8 mouse cellular contexts compared by ENCODE assay signal in the genomic region with DNA sequence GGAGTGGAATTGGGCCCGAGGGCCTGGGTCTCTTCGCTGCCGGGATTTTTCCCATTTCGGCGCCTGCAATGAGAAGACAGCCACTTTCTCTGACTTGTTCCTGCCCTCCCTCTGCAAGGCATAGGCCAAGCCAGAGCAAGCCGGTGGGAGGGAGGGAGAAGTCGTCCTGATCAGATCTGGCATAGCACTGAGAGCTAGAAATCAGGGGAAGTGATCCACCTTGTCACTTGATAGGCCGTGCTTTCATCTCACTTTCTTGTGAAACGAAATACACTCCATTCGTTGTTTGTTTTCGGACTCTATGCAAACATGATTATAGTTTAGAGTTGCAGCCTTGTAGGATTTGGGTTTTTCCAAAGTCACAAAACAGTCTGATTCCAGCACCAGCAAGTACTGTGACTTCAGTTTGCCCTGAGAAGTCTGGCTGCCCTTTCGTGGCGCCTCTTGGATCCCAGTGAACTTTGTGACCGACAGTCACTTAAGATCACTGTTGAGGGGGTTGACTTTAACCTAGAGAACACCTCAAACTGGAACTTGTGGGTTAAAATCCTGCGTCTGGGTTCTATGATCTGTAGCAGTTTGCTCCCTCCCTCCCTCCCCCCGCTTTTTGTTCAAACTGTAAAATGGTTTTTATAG. TPM values are rescaled to one million over a fixed set of nuclear protein-coding genes. Genes with fewer than 3 reads are reported as not detected.
DNase-seq lines count a peak whose midpoint lies in the region; ATAC-seq and TF ChIP-seq lines count a peak whose summit lies in the region.

No protein-coding gene starts in this region.

- DNase-seq in kidney, postnatal 36 days: peak; percentile 23 to 35
- DNase-seq in kidney, postnatal 10 days: no peak
- no peak for DNase-seq in midbrain, postnatal 0 days (ENCODE audit: low spot score)
- no peak for DNase-seq in yolk sac, embryonic 10.5 days (ENCODE audit: low spot score)
- no peak for DNase-seq in left cerebral cortex, adult 9 months (ENCODE audit: low spot score in 2 of 2)
- no peak for DNase-seq in thymus, postnatal 36 days

- 0 out of 2 replicates have a peak overlapping the region, but pooled peaks have one; percentile 12 for H3K27ac ChIP-seq in cortical plate, adult 2 months (ENCODE audit: insufficient read depth, low read length)
- peak overlapping the region; percentile 80 for H3K27ac ChIP-seq in hindbrain, embryonic 16.5 days (ENCODE audit: low read depth, low read length)
- H3K27ac ChIP-seq in midbrain, postnatal 0 days (ENCODE audit: low read depth, low read length): peak overlapping the region; percentile 85

- no peaks in the 10 kb centered on the region for H3K27me3 ChIP-seq in hindbrain, embryonic 16.5 days (replicated peaks; ENCODE audit: control insufficient read depth, insufficient read depth, low read length)
- H3K27me3 ChIP-seq in midbrain, postnatal 0 days (ENCODE audit: insufficient read depth, low read length): no peaks in the 10 kb centered on the region

- H3K4me2 ChIP-seq in hindbrain, embryonic 16.5 days (ENCODE audit: low read length): peak overlapping the region; percentile 71
- peak overlapping the region; percentile 99 for H3K4me2 ChIP-seq in midbrain, postnatal 0 days (ENCODE audit: low read depth, low read length, poor library complexity, severe bottlenecking)

- no peaks in the 10 kb centered on the region for H3K9me3 ChIP-seq in hindbrain, embryonic 16.5 days (ENCODE audit: control insufficient read depth, low read length)
- no peaks in the 10 kb centered on the region for H3K9me3 ChIP-seq in midbrain, postnatal 0 days (ENCODE audit: low read length)

- H3K4me1 ChIP-seq in cortical plate, adult 2 months (ENCODE audit: control insufficient read depth, insufficient read depth, low read length): peaks cover 10% of the 10 kb centered on the region
- H3K4me1 ChIP-seq in hindbrain, embryonic 16.5 days (ENCODE audit: control insufficient read depth, insufficient read depth, low read depth, low read length): peaks cover 18% of the 10 kb centered on the region
- H3K4me1 ChIP-seq in midbrain, postnatal 0 days (ENCODE audit: insufficient read depth, low read length): peaks cover 10% of the 10 kb centered on the region; the same call in 1 of the 2 replicates

- ATAC-seq in hindbrain, embryonic 16.5 days: peak; percentile 60
- ATAC-seq in midbrain, postnatal 0 days (ENCODE audit: low FRiP score): peak; percentile 64

- no peak for TF ChIP-seq POLR2A in cortical plate, adult 2 months (IDR thresholded peaks at IDR 0.05; ENCODE audit: extremely low read depth, insufficient read depth, low read length)

- 17% methylated on average over 16 of the region's 16 CpGs for WGBS in hindbrain, embryonic 16.5 days
- 17% methylated on average over 16 of the region's 16 CpGs for WGBS in midbrain, postnatal 0 days

- peaks cover 20% of the 10 kb centered on the region for H3K36me3 ChIP-seq in hindbrain, embryonic 16.5 days (ENCODE audit: control insufficient read depth, insufficient read depth, low read length)
- H3K36me3 ChIP-seq in midbrain, postnatal 0 days (ENCODE audit: insufficient read depth, low read length): peaks cover 35% of the 10 kb centered on the region

- peak overlapping the region; percentile 76 for H3K9ac ChIP-seq in hindbrain, embryonic 16.5 days (ENCODE audit: low read depth, low read length)
- H3K9ac ChIP-seq in midbrain, postnatal 0 days (replicated peaks; ENCODE audit: low read length, poor library complexity, severe bottlenecking): peak overlapping the region; percentile 93

- H3K4me3 ChIP-seq in cortical plate, adult 2 months (ENCODE audit: insufficient read depth, low read length): peak overlapping the region; percentile 93
- peak overlapping the region; percentile 61 for H3K4me3 ChIP-seq in hindbrain, embryonic 16.5 days (ENCODE audit: low read length)
- peak overlapping the region; percentile 87 for H3K4me3 ChIP-seq in midbrain, postnatal 0 days (ENCODE audit: low read depth, low read length)

- TF ChIP-seq CTCF in cortical plate, adult 2 months (IDR thresholded peaks at IDR 0.05; ENCODE audit: extremely low read depth, insufficient read depth, low read length): no peak
- TF ChIP-seq CTCF in midbrain, postnatal 0 days (IDR thresholded peaks at IDR 0.05): no peak

RNA-seq across cellular contexts. Expression of a gene that starts 0.8 kb away (rescaled TPM):
- 68.9 and 72.1 TPM in 2 replicates for polyA plus RNA-seq in cortical plate, adult 2 months (2012; rRNA removed)
- 89.5 and 98.5 TPM in 2 replicates for polyA plus RNA-seq in hindbrain, embryonic 16.5 days (2015; fragmentation: Nextera tagmentation; extraction: Ambion mirVana)
- 95.8 and 101 TPM in 2 replicates for total RNA-seq in midbrain, postnatal 0 days (2014; rRNA removed)
- 96.6 and 99.3 TPM in 2 replicates for polyA plus RNA-seq in midbrain, postnatal 0 days (2015; fragmentation: Nextera tagmentation; extraction: Ambion mirVana)

RNA-seq across cellular contexts. Expression of a gene that starts 0.9 kb away (rescaled TPM):
- 13.5 and 13.8 TPM in 2 replicates for polyA plus RNA-seq in cortical plate, adult 2 months (2012; rRNA removed)
- 9.9 and 11.4 TPM in 2 replicates for polyA plus RNA-seq in hindbrain, embryonic 16.5 days (2015; fragmentation: Nextera tagmentation; extraction: Ambion mirVana)
- 14.9 and 20.5 TPM in 2 replicates for total RNA-seq in midbrain, postnatal 0 days (2014; rRNA removed)
- polyA plus RNA-seq in midbrain, postnatal 0 days (2015; fragmentation: Nextera tagmentation; extraction: Ambion mirVana): 9.7 and 10.7 TPM in 2 replicates

RNA-seq across cellular contexts. Expression of a gene that starts 14.3 kb away (rescaled TPM):
- 0.10 and 0.11 TPM in 2 replicates for polyA plus RNA-seq in cortical plate, adult 2 months (2012; rRNA removed)
- polyA plus RNA-seq in hindbrain, embryonic 16.5 days (2015; fragmentation: Nextera tagmentation; extraction: Ambion mirVana): 0.08 and 0.32 TPM in 2 replicates
- not detected in 2 replicates for total RNA-seq in midbrain, postnatal 0 days (2014; rRNA removed)
- polyA plus RNA-seq in midbrain, postnatal 0 days (2015; fragmentation: Nextera tagmentation; extraction: Ambion mirVana): 0.10 and 0.16 TPM in 2 replicates

RNA-seq across cellular contexts. Expression of a gene that starts 59.9 kb away (rescaled TPM):
- polyA plus RNA-seq in cortical plate, adult 2 months (2012; rRNA removed): 124 and 132 TPM in 2 replicates
- polyA plus RNA-seq in hindbrain, embryonic 16.5 days (2015; fragmentation: Nextera tagmentation; extraction: Ambion mirVana): 32.8 and 39.4 TPM in 2 replicates
- total RNA-seq in midbrain, postnatal 0 days (2014; rRNA removed): 21.0 and 30.6 TPM in 2 replicates
- polyA plus RNA-seq in midbrain, postnatal 0 days (2015; fragmentation: Nextera tagmentation; extraction: Ambion mirVana): 30.4 and 31.5 TPM in 2 replicates

Comparison
In these comparisons a context has a peak if more than half of its experiments do, and no peak if none do; other contexts are left out.
1. DNase-seq: peak in kidney, postnatal 36 days (2 of 2); none in kidney, postnatal 10 days (single experiment), midbrain, postnatal 0 days (single experiment), yolk sac, embryonic 10.5 days (single experiment), left cerebral cortex, adult 9 months (0 of 2) and thymus, postnatal 36 days (0 of 2).
2. H3K27ac ChIP-seq: peak in every context shown above with its lines; median percentile 85 in midbrain, postnatal 0 days; 80 in hindbrain, embryonic 16.5 days; 12 in cortical plate, adult 2 months.
3. Peak in every context shown above with its lines, with median percentiles within 50 percentile points of each other: H3K4me3 ChIP-seq.